Mouse (Mus musculus): Measurements from ENCODE around the gene Khsrp. TPM values are rescaled to one million over a fixed set of nuclear protein-coding genes. Genes with fewer than 3 reads are reported as not detected.

Gene Khsrp
- total and polyA plus RNA-seq, 3 experiments, result 23.5 to 106 (median 98.7) TPM

GRCm38 (mm10) chr17:57011236-57012141, 19.8 kb downstream of the Khsrp start, which contains the start of the genes Gtf2f1 and Gm17949 (continued):
- TF ChIP-seq ELF1 (IDR thresholded peaks at IDR 0.05; ENCODE audit: low read depth, low read length) (peak; percentile 100), JUND (conservative IDR thresholded peaks at IDR 0.05; ENCODE audit: low read depth, low read length) (peak; percentile 62; the same call in 1 of the 2 replicates), RCOR1 (conservative IDR thresholded peaks at IDR 0.05; ENCODE audit: low read depth, low read length) (0 out of 2 replicates have a peak, but pooled peaks have one; percentile 55), MAFK (IDR thresholded peaks at IDR 0.05; ENCODE audit: insufficient replicate concordance, low read length) (no peak), KAT2A (IDR thresholded peaks at IDR 0.05; ENCODE audit: insufficient replicate concordance, low read length) (peak; percentile 90; the same call in 1 of the 2 replicates), IRF4 (IDR thresholded peaks at IDR 0.05; ENCODE audit: low read depth, low read length) (peak; percentile 78; the same call in 1 of the 2 replicates), CTCF (conservative IDR thresholded peaks at IDR 0.05 in 1 of 2, IDR thresholded peaks at IDR 0.05 in 1 of 2; ENCODE audit: low read depth in 2 of 2, low read length in 2 of 2) (peak in 1 of 2 experiments; percentile 32; a peak in 2 of 4 replicates), SIN3A (IDR thresholded peaks at IDR 0.05; ENCODE audit: low read length) (peak; percentile 98), CHD1 (IDR thresholded peaks at IDR 0.05; ENCODE audit: low read depth, low read length) (no peak), NELFE (IDR thresholded peaks at IDR 0.05; ENCODE audit: low read depth, low read length) (peak; percentile 99)

- Histone ChIP-seq H3K79me2 (replicated peaks; ENCODE audit: control insufficient read depth, extremely low read depth, insufficient read depth, poor library complexity, severe bottlenecking) (peaks cover 16% of the 10 kb centered on the region), H3K4me2 (ENCODE audit: insufficient read depth, low read depth, poor library complexity, severe bottlenecking) (peak overlapping the region; percentile 92; the same call in 1 of the 2 replicates), H3K9ac (ENCODE audit: insufficient read depth, low read depth) (peak overlapping the region; percentile 76), H3K9me3 (replicated peaks; ENCODE audit: low read length) (no peaks in the 10 kb centered on the region), H3K27me3 (replicated peaks) (no peaks in the 10 kb centered on the region), H3K36me3 (replicated peaks in 1 of 2; ENCODE audit: control insufficient read depth in 1 of 2, insufficient read depth in 1 of 2, low read length in 1 of 2) (peaks cover 31 to 37% of the 10 kb centered on the region in 2 experiments), H3K4me3 (replicated peaks in 1 of 3; ENCODE audit: low read depth in 2 of 3, low read length in 2 of 3, poor library complexity in 1 of 3) (peak overlapping the region; percentile 66 to 81 (median 73)), H3K27ac (ENCODE audit: insufficient read depth, low read depth) (peak overlapping the region; percentile 36), H3K4me1 (ENCODE audit: control insufficient read depth in 1 of 2, insufficient read depth in 2 of 2) (peaks cover 7 to 18% of the 10 kb centered on the region in 2 experiments)
- no peak for DNase-seq (ENCODE audit: extremely low read depth)
- TF ChIP-seq NELFE (IDR thresholded peaks at IDR 0.05; ENCODE audit: low read depth, low read length), result no peak
- no peak for TF ChIP-seq E2F4 (IDR thresholded peaks at IDR 0.05; ENCODE audit: insufficient replicate concordance, low read depth, low read length)
- no peak for TF ChIP-seq ELF1 (IDR thresholded peaks at IDR 0.05; ENCODE audit: low read depth, low read length)
- TF ChIP-seq MAZ (IDR thresholded peaks at IDR 0.05; ENCODE audit: low read depth, low read length), result no peak
- no peak for TF ChIP-seq GABPA (IDR thresholded peaks at IDR 0.05; ENCODE audit: insufficient replicate concordance, low read depth, low read length)
- TF ChIP-seq KAT2A (IDR thresholded peaks at IDR 0.05; ENCODE audit: insufficient replicate concordance, low read length), result no peak
- TF ChIP-seq TCF12 (IDR thresholded peaks at IDR 0.05; ENCODE audit: low read depth, low read length), result no peak
- TF ChIP-seq ETS1 (conservative IDR thresholded peaks at IDR 0.05; ENCODE audit: low read depth, low read length), result no peak
- TF ChIP-seq NRF1 (IDR thresholded peaks at IDR 0.05; ENCODE audit: low read depth, low read length), result no peak
- no peak for TF ChIP-seq BHLHE40 (IDR thresholded peaks at IDR 0.05; ENCODE audit: low read depth, low read length)
- TF ChIP-seq CHD1 (IDR thresholded peaks at IDR 0.05; ENCODE audit: low read depth, low read length), result no peak
- no peak for TF ChIP-seq SIN3A (IDR thresholded peaks at IDR 0.05; ENCODE audit: low read length)
- no peak for TF ChIP-seq POLR2AphosphoS2 (IDR thresholded peaks at IDR 0.05; ENCODE audit: low read depth, low read length)
- TF ChIP-seq POLR2A (IDR thresholded peaks at IDR 0.05; ENCODE audit: low read depth, low read length), result no peak
- TF ChIP-seq PAX5 (IDR thresholded peaks at IDR 0.05; ENCODE audit: low read length), result no peak
- no peak for TF ChIP-seq MEF2A (IDR thresholded peaks at IDR 0.05; ENCODE audit: borderline replicate concordance, low read depth, low read length)
- no peak for TF ChIP-seq ZMIZ1 (IDR thresholded peaks at IDR 0.05; ENCODE audit: low read depth, low read length)
- TF ChIP-seq JUND (conservative IDR thresholded peaks at IDR 0.05; ENCODE audit: low read depth, low read length), result no peak
- in situ Hi-C loops (cut with MboI; ENCODE audit: low pct_ligation_motif_present, low pct_unique_long_range_greater_than_20kb, low sequenced_read_pairs) (no loop called here), dilution Hi-C loops (cut with MboI; ENCODE audit: extremely low pct_ligation_motif_present, extremely low pct_unique_long_range_greater_than_20kb, low sequenced_read_pairs) (no loop called here)
Measured at GRCm38 (mm10) chr17:57010911-57011235, 20.4 kb downstream of the Khsrp start.
